Mouse (Mus musculus) neural tube, embryonic 12.5 days (tissue): ENCODE measurements around the gene Kif16b. TPM values are rescaled to one million over a fixed set of nuclear protein-coding genes. Genes with fewer than 3 reads are reported as not detected.

Experiments
- ATAC-seq: fragments of 200-750 bp; cut with Nextera tagmentation; 2 replicates; pipeline ENCODE4 v1.8.0; 2017; ENCODE audit warnings: low read depth, mild to moderate bottlenecking, moderate TSS enrichment, moderate library complexity; ENCODE audit not compliant: low FRiP score
- H3K27ac ChIP-seq: fragments of 300-500 bp; sonication (generic); 2 replicates; pipeline ENCODE4 v1.5.1; 2016
- H3K27me3 ChIP-seq: fragments of 300-500 bp; sonication (generic); replicated peaks from 2 replicates; pipeline ENCODE4 v1.6.1; 2016; ENCODE audit warnings: mild to moderate bottlenecking
- H3K36me3 ChIP-seq: fragments of 300-500 bp; sonication (generic); 2 replicates; pipeline ENCODE4 v1.6.1; 2016; ENCODE audit warnings: mild to moderate bottlenecking
- H3K4me1 ChIP-seq: fragments of 300-500 bp; sonication (generic); 2 replicates; pipeline ENCODE4 v1.6.1; 2016
- H3K4me2 ChIP-seq: fragments of 300-500 bp; sonication (generic); replicated peaks from 2 replicates; pipeline ENCODE4 v1.6.1; 2016; ENCODE audit warnings: mild to moderate bottlenecking
- H3K4me3 ChIP-seq: fragments of 300-500 bp; sonication (generic); 2 replicates; pipeline ENCODE4 v1.5.1; 2016
- H3K9ac ChIP-seq: fragments of 300-500 bp; sonication (generic); 2 replicates; pipeline ENCODE4 v1.6.1; 2016; ENCODE audit warnings: mild to moderate bottlenecking
- H3K9me3 ChIP-seq: fragments of 300-500 bp; sonication (generic); 2 replicates; pipeline ENCODE4 v1.6.1; 2016; ENCODE audit warnings: mild to moderate bottlenecking
- WGBS: fragments of 180-500 bp; shearing (Covaris S2); methylation state at CpG from one replicate; pipeline ENCODE4 v1.1.7; 2016; 5-methylcytosine and 5-hydroxymethylcytosine counted together
- polyA plus RNA-seq: library from polyadenylated mRNA; unstranded; fragments of >200 nt; fragmentation: Nextera tagmentation; extraction: Ambion mirVana; gene quantifications from 2 replicates; pipeline ENCODE4 v1.2.1, GENCODE M21; 2016

Kif16b gene
- polyA plus RNA-seq, 1 experiment from 2014 or later: 6.2 TPM

DNA sequence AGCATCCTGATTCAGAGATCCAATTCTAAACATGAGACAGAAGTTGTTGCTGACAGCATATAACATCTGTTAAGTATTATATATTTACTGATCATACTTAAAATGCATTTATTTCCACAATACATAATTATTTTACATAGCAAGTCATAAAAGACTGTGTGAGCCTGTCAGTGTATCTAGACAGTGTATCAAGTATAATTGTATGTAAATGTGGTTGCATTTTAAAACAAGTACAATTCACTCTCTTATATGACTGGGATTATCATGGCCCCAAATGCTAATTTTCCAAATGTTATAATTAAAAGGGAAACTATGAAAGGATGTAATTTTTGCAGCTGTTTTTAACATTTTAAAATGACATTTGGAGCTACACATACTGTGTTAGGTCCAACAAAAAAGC lies 182.3 kb downstream of the Kif16b start:
- Histone ChIP-seq H3K4me1 (peaks cover 6% of the 10 kb centered on the region; the same call in 1 of the 2 replicates), H3K27ac (no peak overlapping the region), H3K27me3 (no peaks in the 10 kb centered on the region), H3K9me3 (no peaks in the 10 kb centered on the region), H3K4me2 (no peak overlapping the region), H3K36me3 (no peaks in the 10 kb centered on the region), H3K4me3 (no peak overlapping the region), H3K9ac (no peak overlapping the region)
- no peak for ATAC-seq

DNA sequence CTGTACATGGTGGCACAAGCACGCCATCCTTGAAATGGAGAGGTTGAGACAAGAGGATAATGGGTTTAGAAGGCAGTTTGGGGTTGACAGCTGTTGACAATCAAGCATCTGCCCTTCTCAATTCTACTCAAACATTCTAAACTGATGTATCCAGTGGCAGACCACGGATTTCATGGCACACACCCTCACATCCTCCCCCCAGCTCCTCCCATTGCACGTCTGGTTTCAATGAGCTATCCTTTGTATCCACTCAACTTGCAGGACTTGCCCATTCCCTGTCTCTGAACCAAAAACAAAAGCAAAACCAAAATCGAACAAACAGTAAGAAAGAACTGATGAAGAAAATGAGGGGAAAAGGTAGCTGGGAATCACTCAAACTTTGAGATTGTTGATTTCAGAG lies 183.7 kb downstream of the Kif16b start:
- Histone ChIP-seq H3K9ac (no peak overlapping the region), H3K27me3 (no peaks in the 10 kb centered on the region), H3K4me3 (no peak overlapping the region), H3K9me3 (no peaks in the 10 kb centered on the region), H3K4me1 (peaks cover 6% of the 10 kb centered on the region; the same call in 1 of the 2 replicates), H3K36me3 (peaks cover 2% of the 10 kb centered on the region; the same call in 1 of the 2 replicates), H3K4me2 (no peak overlapping the region), H3K27ac (no peak overlapping the region)
- ATAC-seq: no peak
- WGBS: 79% methylated on average over 4 of the region's 4 CpGs

DNA sequence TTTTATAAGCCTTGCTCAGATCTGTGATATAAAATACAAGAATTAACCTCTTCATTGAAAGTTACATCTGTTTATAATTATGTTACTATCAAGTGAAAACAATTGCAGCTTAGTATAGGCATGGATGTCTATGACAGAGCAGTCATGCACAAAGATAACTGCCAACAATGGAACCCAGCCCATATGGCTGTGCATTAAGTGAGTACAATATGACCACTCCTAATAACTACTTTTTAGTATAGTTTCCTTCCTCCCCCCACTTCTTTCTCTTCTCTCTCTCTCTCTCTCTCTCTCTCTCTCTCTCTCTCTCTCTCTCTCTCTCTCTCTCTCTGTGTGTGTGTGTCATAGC lies 185.4 kb downstream of the Kif16b start:
- peaks cover 6% of the 10 kb centered on the region; the same call in 1 of the 2 replicates for H3K4me1 ChIP-seq
- no peak overlapping the region for H3K27ac ChIP-seq
- H3K4me2 ChIP-seq: no peak overlapping the region
- H3K9me3 ChIP-seq: no peaks in the 10 kb centered on the region
- peak; percentile 37; the same call in 1 of the 2 replicates for ATAC-seq
- no peaks in the 10 kb centered on the region for H3K27me3 ChIP-seq
- H3K9ac ChIP-seq: no peak overlapping the region
- peaks cover 13% of the 10 kb centered on the region for H3K36me3 ChIP-seq
- H3K4me3 ChIP-seq: no peak overlapping the region

DNA sequence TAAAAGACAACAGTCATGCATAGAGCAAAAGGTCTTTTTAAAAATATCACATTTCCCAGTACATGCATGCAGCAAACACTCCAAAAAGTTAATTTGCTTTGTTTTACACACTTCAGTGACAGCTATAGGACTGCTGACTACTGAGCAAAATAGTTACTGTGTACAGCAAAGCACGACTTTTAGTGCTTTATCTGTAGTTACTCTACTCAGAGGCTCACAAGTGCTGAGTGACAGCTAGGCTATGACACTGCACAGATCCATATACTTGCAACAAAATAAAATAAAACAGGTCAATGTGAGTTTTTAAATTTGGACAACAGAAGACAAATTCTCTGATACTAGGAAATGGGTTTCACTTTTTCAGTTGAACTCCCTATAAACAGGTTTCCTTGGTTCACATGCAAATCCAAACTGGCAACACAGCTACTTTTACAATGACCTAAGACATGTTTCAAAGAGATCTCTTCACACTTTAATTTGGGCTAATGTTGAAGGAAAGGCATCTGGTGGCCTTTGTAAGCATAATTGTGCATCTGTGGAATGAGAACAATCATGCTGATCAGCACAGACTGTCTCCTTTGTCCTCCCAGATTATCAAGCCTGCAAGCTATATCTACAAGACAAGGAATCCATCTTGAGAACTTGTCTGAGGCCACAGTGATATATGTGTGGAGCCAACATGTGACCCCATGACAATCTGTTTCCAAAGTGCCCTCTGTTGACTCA lies 186.0 kb downstream of the Kif16b start:
- peak; percentile 90 for ATAC-seq
- WGBS: 46% methylated on average over 1 of the region's 1 CpGs
- H3K27ac ChIP-seq: no peak overlapping the region

DNA sequence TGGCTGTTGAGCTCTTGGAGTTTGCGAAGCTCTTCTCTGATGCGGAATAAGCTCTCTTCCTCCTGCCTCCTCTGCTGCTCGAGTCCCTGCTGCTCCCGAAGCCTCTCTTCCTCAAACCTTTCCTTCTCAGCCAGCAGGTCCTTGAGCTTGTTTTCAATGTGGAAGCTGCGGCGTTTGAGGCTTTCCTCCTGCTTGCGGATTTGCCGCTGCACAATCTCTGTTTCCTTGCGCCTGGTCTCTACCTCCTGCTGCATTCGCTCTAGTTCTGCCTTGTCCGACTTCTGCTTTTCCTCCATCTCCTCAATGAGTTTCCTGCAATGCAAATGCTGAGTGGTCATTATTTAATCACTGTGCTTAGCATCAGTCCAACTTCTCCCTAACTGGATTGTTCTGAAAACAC lies 188.6 kb downstream of the Kif16b start:
- H3K4me2 ChIP-seq: no peak overlapping the region
- peaks cover 13% of the 10 kb centered on the region for H3K36me3 ChIP-seq
- H3K9me3 ChIP-seq: no peaks in the 10 kb centered on the region
- no peak for ATAC-seq
- H3K9ac ChIP-seq: no peak overlapping the region
- H3K4me1 ChIP-seq: peaks cover 6% of the 10 kb centered on the region; the same call in 1 of the 2 replicates
- no peak overlapping the region for H3K27ac ChIP-seq
- WGBS: 90% methylated on average over 11 of the region's 11 CpGs
- H3K27me3 ChIP-seq: no peaks in the 10 kb centered on the region
- no peak overlapping the region for H3K4me3 ChIP-seq

More for the DNA sequence above, 186.0 kb downstream of the Kif16b start:
- Histone ChIP-seq H3K9me3 (no peaks in the 10 kb centered on the region), H3K4me1 (peaks cover 6% of the 10 kb centered on the region; the same call in 1 of the 2 replicates), H3K4me3 (no peak overlapping the region), H3K36me3 (peaks cover 13% of the 10 kb centered on the region), H3K27me3 (no peaks in the 10 kb centered on the region), H3K9ac (no peak overlapping the region), H3K4me2 (no peak overlapping the region)

DNA sequence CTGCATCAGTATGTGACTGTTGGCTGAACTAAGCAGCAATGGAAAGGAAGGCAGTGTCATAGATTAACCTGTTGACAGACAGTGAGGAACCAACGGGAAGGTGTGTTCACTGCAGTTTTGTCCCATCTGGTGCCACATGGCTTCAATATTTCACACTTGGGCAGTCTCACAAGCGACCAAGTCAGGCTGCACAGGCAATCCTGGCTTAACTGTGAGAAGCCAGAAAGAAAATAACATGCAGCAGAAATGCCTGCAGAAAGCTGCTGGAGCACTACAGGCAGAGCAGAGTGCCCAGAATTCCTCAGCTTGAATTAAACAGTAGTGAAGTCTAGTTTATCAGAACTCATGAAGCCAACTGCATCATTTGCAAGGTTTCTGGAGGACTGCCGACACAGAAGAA lies 192.0 kb downstream of the Kif16b start:
- Histone ChIP-seq H3K36me3 (peaks cover 13% of the 10 kb centered on the region), H3K4me2 (no peak overlapping the region), H3K27ac (no peak overlapping the region), H3K4me1 (no peaks in the 10 kb centered on the region), H3K9me3 (no peaks in the 10 kb centered on the region), H3K27me3 (no peaks in the 10 kb centered on the region), H3K4me3 (no peak overlapping the region), H3K9ac (no peak overlapping the region)
- ATAC-seq: no peak
- WGBS: 82% methylated on average over 3 of the region's 3 CpGs

DNA sequence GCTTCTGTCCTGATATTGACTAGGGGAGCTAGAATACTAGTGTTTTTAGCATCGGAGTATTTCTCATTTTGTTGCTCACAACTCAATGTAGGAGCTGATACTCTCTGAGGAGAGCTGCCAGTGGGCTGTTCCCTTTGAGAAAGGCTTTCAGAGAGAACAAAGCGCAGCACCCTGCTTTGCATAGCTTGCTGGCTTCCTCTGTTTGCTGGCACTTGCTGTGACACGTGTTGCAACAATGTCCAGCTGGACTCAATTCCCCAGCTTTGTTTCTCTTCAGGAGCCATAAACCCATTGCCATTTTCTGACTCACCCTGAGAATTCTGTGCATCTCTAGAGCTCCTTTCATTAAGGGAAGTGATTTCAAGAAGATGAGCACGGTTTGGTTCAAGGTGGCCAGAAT lies 200.6 kb downstream of the Kif16b start:
- WGBS: 36% methylated on average over 4 of the region's 4 CpGs

DNA sequence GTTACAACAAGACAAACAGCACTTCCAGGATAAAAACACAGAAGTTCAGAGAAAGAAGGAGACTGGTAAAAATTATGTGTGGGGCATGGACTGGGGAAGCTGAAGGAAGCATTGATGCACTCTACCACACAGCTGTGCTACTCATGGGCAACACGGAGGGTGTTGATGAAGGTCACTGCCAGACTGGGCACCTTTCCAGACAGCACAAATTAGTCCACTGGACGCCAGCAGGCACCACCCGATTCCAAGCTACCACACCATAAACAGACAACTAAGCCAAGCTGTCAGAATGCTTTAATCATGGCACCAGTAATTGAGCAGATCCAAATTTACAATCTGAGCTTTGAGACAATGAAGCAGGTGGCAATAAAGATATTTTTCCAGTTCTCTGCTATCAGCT lies 202.7 kb downstream of the Kif16b start:
- no peaks in the 10 kb centered on the region for H3K36me3 ChIP-seq
- no peaks in the 10 kb centered on the region; the same call in 1 of the 2 replicates for H3K4me1 ChIP-seq
- no peak overlapping the region for H3K9ac ChIP-seq
- H3K9me3 ChIP-seq: no peaks in the 10 kb centered on the region
- 62% methylated on average over 3 of the region's 3 CpGs for WGBS
- ATAC-seq: no peak
- no peak overlapping the region for H3K4me3 ChIP-seq
- no peaks in the 10 kb centered on the region for H3K27me3 ChIP-seq
- H3K27ac ChIP-seq: no peak overlapping the region
- H3K4me2 ChIP-seq: no peak overlapping the region

More for the DNA sequence above, 200.6 kb downstream of the Kif16b start:
- no peak overlapping the region for H3K4me2 ChIP-seq
- no peak overlapping the region for H3K9ac ChIP-seq
- no peaks in the 10 kb centered on the region for H3K4me1 ChIP-seq
- peak; percentile 51; the same call in 1 of the 2 replicates for ATAC-seq
- no peaks in the 10 kb centered on the region for H3K27me3 ChIP-seq
- H3K27ac ChIP-seq: no peak overlapping the region
- H3K9me3 ChIP-seq: no peaks in the 10 kb centered on the region
- no peak overlapping the region for H3K4me3 ChIP-seq
- H3K36me3 ChIP-seq: no peaks in the 10 kb centered on the region

DNA sequence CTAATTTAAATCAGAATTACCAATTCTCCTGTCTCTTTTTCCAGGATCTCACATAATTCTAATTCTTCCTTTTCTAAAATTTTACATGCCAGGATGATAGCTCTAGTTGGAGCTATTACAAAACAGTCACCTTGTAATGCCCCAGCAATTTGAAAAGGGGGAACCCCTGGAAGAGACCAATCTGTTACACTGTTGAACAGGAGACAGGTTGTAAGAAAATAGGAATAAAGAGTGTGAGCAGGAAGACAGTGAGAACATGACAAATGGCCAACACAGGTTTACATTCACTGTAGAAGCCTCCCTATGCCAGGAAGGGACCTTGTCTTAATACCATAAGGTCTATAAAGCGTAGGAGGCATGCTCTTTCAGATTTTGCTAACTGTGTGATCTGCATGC lies 206.4 kb downstream of the Kif16b start:
- 91% methylated on average over 1 of the region's 1 CpGs for WGBS
- Histone ChIP-seq H3K36me3 (no peaks in the 10 kb centered on the region), H3K27me3 (no peaks in the 10 kb centered on the region), H3K4me2 (no peak overlapping the region), H3K9ac (no peak overlapping the region), H3K4me3 (no peak overlapping the region), H3K4me1 (no peaks in the 10 kb centered on the region; the same call in 1 of the 2 replicates), H3K9me3 (no peaks in the 10 kb centered on the region), H3K27ac (no peak overlapping the region)
- ATAC-seq: no peak

DNA sequence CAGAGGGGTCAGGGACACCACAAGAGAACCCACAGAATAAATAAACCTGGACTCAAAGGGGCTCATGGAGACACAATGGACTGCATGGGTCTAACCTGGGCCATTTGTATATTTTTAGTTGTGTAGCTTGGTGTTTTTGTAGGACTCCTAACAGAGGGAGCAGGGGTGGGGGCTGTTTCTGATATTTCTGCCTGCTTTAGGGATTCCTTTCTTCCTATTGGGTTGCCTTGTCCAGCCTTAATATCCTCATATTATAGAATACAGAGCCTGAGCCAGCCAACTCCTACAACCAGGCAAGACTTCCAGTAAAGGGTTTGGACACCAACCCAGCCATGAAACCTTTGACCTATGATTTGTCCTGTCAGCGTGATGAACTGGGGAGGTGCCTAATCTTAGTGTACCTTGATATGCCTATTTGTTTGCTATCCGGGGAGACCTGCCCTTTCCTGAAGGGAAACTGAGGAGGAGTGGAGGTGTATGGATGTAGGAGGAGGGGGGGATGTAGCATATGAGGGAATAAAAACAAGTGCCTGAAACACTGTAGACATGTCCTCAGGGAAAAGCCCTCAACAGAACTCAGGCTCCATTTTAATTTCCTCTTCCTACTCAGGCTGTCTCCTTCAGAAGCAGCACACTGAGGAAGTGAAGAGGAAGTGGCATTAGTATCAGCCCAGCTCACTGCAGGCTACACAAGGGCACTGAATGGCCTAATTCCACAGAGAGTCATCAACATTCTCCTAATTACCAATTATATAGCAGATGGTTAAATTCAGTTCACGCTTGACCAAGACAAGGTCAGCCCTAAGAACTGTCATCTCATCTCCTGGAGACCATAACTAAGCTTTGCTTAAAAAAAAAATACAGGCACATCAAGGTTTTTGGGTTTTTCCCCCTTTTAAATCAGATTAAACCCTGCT lies 207.1 kb downstream of the Kif16b start:
- no peaks in the 10 kb centered on the region for H3K36me3 ChIP-seq
- no peak overlapping the region for H3K4me2 ChIP-seq
- H3K27me3 ChIP-seq: no peaks in the 10 kb centered on the region
- H3K9me3 ChIP-seq: no peaks in the 10 kb centered on the region
- 73% methylated on average over 3 of the region's 3 CpGs for WGBS
- H3K9ac ChIP-seq: no peak overlapping the region
- no peak overlapping the region for H3K4me3 ChIP-seq
- no peak overlapping the region for H3K27ac ChIP-seq
- no peaks in the 10 kb centered on the region; the same call in 1 of the 2 replicates for H3K4me1 ChIP-seq
- ATAC-seq: no peak

DNA sequence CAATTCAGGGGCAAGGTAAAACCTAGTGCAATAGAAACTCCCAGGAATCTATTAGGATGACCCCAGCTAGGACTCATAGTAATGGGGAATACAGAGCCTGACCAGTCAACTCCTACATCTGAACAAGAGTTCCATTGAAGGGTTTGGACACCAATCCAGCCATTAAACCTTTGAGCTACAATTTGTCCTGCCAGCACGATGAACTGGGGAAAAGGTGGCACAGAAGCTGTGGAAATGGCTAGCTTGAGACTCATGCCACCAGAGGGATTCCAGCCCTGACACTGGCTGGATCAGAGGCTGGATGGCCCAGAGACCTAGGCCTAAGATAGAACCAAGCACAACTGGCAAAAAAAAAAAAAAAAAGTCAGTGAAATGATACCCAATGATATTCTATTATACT lies 207.9 kb downstream of the Kif16b start:
- no peaks in the 10 kb centered on the region for H3K36me3 ChIP-seq
- no peaks in the 10 kb centered on the region for H3K27me3 ChIP-seq
- H3K27ac ChIP-seq: no peak overlapping the region
- no peak overlapping the region for H3K4me2 ChIP-seq
- ATAC-seq: no peak
- no peaks in the 10 kb centered on the region for H3K9me3 ChIP-seq
- no peak overlapping the region for H3K4me3 ChIP-seq
- H3K4me1 ChIP-seq: no peaks in the 10 kb centered on the region; the same call in 1 of the 2 replicates
- WGBS: 83% methylated on average over 1 of the region's 1 CpGs
- H3K9ac ChIP-seq: no peak overlapping the region

DNA sequence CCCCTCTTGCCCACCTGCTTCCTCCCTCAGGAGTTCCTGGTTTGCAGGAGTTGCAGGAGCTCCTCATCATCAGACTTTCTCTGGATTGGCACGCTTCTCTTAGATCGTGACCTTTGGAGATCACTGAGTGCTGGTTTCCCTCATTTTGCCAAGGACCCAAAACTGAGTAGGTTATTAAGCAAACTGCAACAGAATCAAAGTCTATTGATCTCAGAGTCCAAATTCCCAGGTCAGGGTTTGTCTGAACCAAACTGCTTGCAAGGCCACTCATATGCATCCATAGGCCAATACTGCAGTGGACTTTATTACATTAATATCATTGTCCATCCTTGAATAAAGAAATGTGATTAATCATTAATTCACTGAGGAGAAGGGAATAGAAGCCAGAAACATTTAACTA lies 211.8 kb downstream of the Kif16b start:
- no peaks in the 10 kb centered on the region; the same call in 1 of the 2 replicates for H3K4me1 ChIP-seq
- no peaks in the 10 kb centered on the region for H3K27me3 ChIP-seq
- H3K9me3 ChIP-seq: no peaks in the 10 kb centered on the region
- no peaks in the 10 kb centered on the region for H3K36me3 ChIP-seq
- no peak overlapping the region for H3K4me3 ChIP-seq
- no peak overlapping the region for H3K9ac ChIP-seq
- no peak overlapping the region for H3K27ac ChIP-seq
- 92% methylated on average over 2 of the region's 2 CpGs for WGBS
- no peak overlapping the region for H3K4me2 ChIP-seq
- ATAC-seq: no peak
